Mouse (Mus musculus) embryonic facial prominence, embryonic 12.5 days (tissue): ENCODE data around the gene Rgs6. TPM values are rescaled to one million over a fixed set of nuclear protein-coding genes. Genes with fewer than 3 reads are reported as not detected.

ENCODE experiments used
- ATAC-seq: fragments of 200-750 bp; cut with Nextera tagmentation; 2 replicates; pipeline ENCODE4 v1.8.0; 2017; ENCODE audit not compliant: insufficient number of reproducible peaks, insufficient read depth, low FRiP score, low TSS enrichment
- H3K27ac ChIP-seq: fragments of 300-500 bp; sonication (generic); 2 replicates; pipeline ENCODE4 v1.5.1; 2016; ENCODE audit warnings: mild to moderate bottlenecking
- H3K27me3 ChIP-seq: fragments of 300-500 bp; sonication (generic); 2 replicates; pipeline ENCODE4 v1.6.1; 2016; ENCODE audit warnings: mild to moderate bottlenecking, moderate library complexity
- H3K36me3 ChIP-seq: fragments of 300-500 bp; sonication (generic); 2 replicates; pipeline ENCODE4 v1.6.1; 2016; ENCODE audit warnings: mild to moderate bottlenecking
- H3K4me1 ChIP-seq: fragments of 300-500 bp; sonication (generic); 2 replicates; pipeline ENCODE4 v1.6.1; 2016
- H3K4me2 ChIP-seq: fragments of 300-500 bp; sonication (generic); replicated peaks from 2 replicates; pipeline ENCODE4 v1.6.1; 2016; ENCODE audit warnings: mild to moderate bottlenecking, moderate library complexity
- H3K4me3 ChIP-seq: fragments of 300-500 bp; sonication (generic); 2 replicates; pipeline ENCODE4 v1.5.1; 2016; ENCODE audit warnings: mild to moderate bottlenecking
- H3K9ac ChIP-seq: fragments of 300-500 bp; sonication (generic); 2 replicates; pipeline ENCODE4 v1.6.1; 2016; ENCODE audit warnings: mild to moderate bottlenecking, moderate library complexity
- H3K9me3 ChIP-seq: fragments of 300-500 bp; sonication (generic); 2 replicates; pipeline ENCODE4 v1.6.1; 2016; ENCODE audit warnings: mild to moderate bottlenecking, moderate library complexity
- WGBS: fragments of 180-500 bp; shearing (Covaris S2); methylation state at CpG from one replicate; pipeline ENCODE4 v1.1.7; 2016; 5-methylcytosine and 5-hydroxymethylcytosine counted together
- polyA plus RNA-seq: library from polyadenylated mRNA; unstranded; fragments of >200 nt; fragmentation: Nextera tagmentation; extraction: Ambion mirVana; gene quantifications from 2 replicates; pipeline ENCODE4 v1.2.1, GENCODE M21; 2016

The Rgs6 gene
- polyA plus RNA-seq, 1 experiment from 2014 or later = 3.7 TPM

- H3K4me2 ChIP-seq = no peak overlapping the region
- H3K4me3 ChIP-seq = no peak overlapping the region
- WGBS = 74% methylated on average over 7 of the region's 7 CpGs
- H3K9me3 ChIP-seq = no peaks in the 10 kb centered on the region
- no peak for ATAC-seq
- H3K9ac ChIP-seq = no peak overlapping the region
- no peaks in the 10 kb centered on the region for H3K36me3 ChIP-seq
- no peaks in the 10 kb centered on the region for H3K27me3 ChIP-seq
- no peak overlapping the region for H3K27ac ChIP-seq
- H3K4me1 ChIP-seq = no peaks in the 10 kb centered on the region
Observed at GRCm38 (mm10) chr12:82664598-82664997, 76.5 kb downstream of the Rgs6 start.

GRCm38 (mm10) chr12:82667441-82667840, 79.3 kb downstream of the Rgs6 start:
- H3K9ac ChIP-seq = no peak overlapping the region
- 86% methylated on average over 3 of the region's 3 CpGs for WGBS
- H3K36me3 ChIP-seq = no peaks in the 10 kb centered on the region
- H3K4me1 ChIP-seq = no peaks in the 10 kb centered on the region
- no peaks in the 10 kb centered on the region for H3K9me3 ChIP-seq
- H3K27ac ChIP-seq = no peak overlapping the region
- no peaks in the 10 kb centered on the region for H3K27me3 ChIP-seq
- no peak for ATAC-seq
- no peak overlapping the region for H3K4me3 ChIP-seq
- no peak overlapping the region for H3K4me2 ChIP-seq

- 85% methylated on average over 4 of the region's 4 CpGs for WGBS
- Histone ChIP-seq H3K27me3 (no peaks in the 10 kb centered on the region), H3K4me3 (no peak overlapping the region), H3K4me2 (no peak overlapping the region), H3K4me1 (0 out of 2 replicates have a peak, but pooled peaks cover 3% of the 10 kb centered on the region), H3K27ac (no peak overlapping the region), H3K9ac (no peak overlapping the region), H3K9me3 (no peaks in the 10 kb centered on the region), H3K36me3 (no peaks in the 10 kb centered on the region)
- ATAC-seq = no peak
Observed at GRCm38 (mm10) chr12:82670201-82670737, 82.2 kb downstream of the Rgs6 start.

- H3K9ac ChIP-seq = no peak overlapping the region
- no peaks in the 10 kb centered on the region for H3K27me3 ChIP-seq
- H3K4me2 ChIP-seq = no peak overlapping the region
- no peak for ATAC-seq
- 90% methylated on average over 5 of the region's 5 CpGs for WGBS
- no peak overlapping the region for H3K27ac ChIP-seq
- H3K4me3 ChIP-seq = no peak overlapping the region
- H3K9me3 ChIP-seq = no peaks in the 10 kb centered on the region
- no peaks in the 10 kb centered on the region for H3K36me3 ChIP-seq
- H3K4me1 ChIP-seq = 0 out of 2 replicates have a peak, but pooled peaks cover 3% of the 10 kb centered on the region
Observed at GRCm38 (mm10) chr12:82671591-82671990, 83.5 kb downstream of the Rgs6 start.

- Histone ChIP-seq H3K36me3 (no peaks in the 10 kb centered on the region), H3K27ac (no peak overlapping the region), H3K9me3 (no peaks in the 10 kb centered on the region), H3K27me3 (no peaks in the 10 kb centered on the region), H3K9ac (no peak overlapping the region), H3K4me1 (0 out of 2 replicates have a peak, but pooled peaks cover 3% of the 10 kb centered on the region), H3K4me2 (no peak overlapping the region), H3K4me3 (no peak overlapping the region)
- 47% methylated on average over 4 of the region's 4 CpGs for WGBS
- ATAC-seq = no peak
Observed at GRCm38 (mm10) chr12:82675137-82675536, 87.0 kb downstream of the Rgs6 start.

- Histone ChIP-seq H3K9me3 (no peaks in the 10 kb centered on the region), H3K36me3 (no peaks in the 10 kb centered on the region), H3K27me3 (no peaks in the 10 kb centered on the region), H3K27ac (no peak overlapping the region), H3K4me3 (no peak overlapping the region), H3K4me2 (no peak overlapping the region), H3K9ac (no peak overlapping the region), H3K4me1 (no peaks in the 10 kb centered on the region)
- WGBS = 96% methylated on average over 2 of the region's 2 CpGs
- no peak for ATAC-seq
Observed at GRCm38 (mm10) chr12:82687015-82687414, 98.9 kb downstream of the Rgs6 start.

GRCm38 (mm10) chr12:82698886-82699527, 110.9 kb downstream of the Rgs6 start:
- Histone ChIP-seq H3K4me1 (0 out of 2 replicates have a peak, but pooled peaks cover 5% of the 10 kb centered on the region), H3K4me3 (no peak overlapping the region), H3K9me3 (no peaks in the 10 kb centered on the region), H3K9ac (no peak overlapping the region), H3K27ac (no peak overlapping the region), H3K27me3 (no peaks in the 10 kb centered on the region), H3K4me2 (no peak overlapping the region), H3K36me3 (no peaks in the 10 kb centered on the region)
- WGBS = 81% methylated on average over 12 of the region's 12 CpGs
- ATAC-seq = no peak

GRCm38 (mm10) chr12:82699528-82699905, 111.4 kb downstream of the Rgs6 start:
- 85% methylated on average over 3 of the region's 3 CpGs for WGBS
- H3K4me1 ChIP-seq = 0 out of 2 replicates have a peak, but pooled peaks cover 5% of the 10 kb centered on the region
- H3K36me3 ChIP-seq = no peaks in the 10 kb centered on the region
- H3K9me3 ChIP-seq = no peaks in the 10 kb centered on the region
- no peak overlapping the region for H3K9ac ChIP-seq
- H3K27ac ChIP-seq = no peak overlapping the region
- ATAC-seq = no peak
- no peaks in the 10 kb centered on the region for H3K27me3 ChIP-seq
- H3K4me2 ChIP-seq = no peak overlapping the region
- H3K4me3 ChIP-seq = no peak overlapping the region

GRCm38 (mm10) chr12:82700241-82700640, 112.1 kb downstream of the Rgs6 start:
- Histone ChIP-seq H3K9me3 (no peaks in the 10 kb centered on the region), H3K4me3 (no peak overlapping the region), H3K9ac (no peak overlapping the region), H3K27ac (no peak overlapping the region), H3K4me1 (0 out of 2 replicates have a peak, but pooled peaks cover 5% of the 10 kb centered on the region), H3K36me3 (no peaks in the 10 kb centered on the region), H3K27me3 (no peaks in the 10 kb centered on the region), H3K4me2 (no peak overlapping the region)
- ATAC-seq = no peak
- 63% methylated on average over 10 of the region's 10 CpGs for WGBS

- Histone ChIP-seq H3K4me1 (0 out of 2 replicates have a peak, but pooled peaks cover 5% of the 10 kb centered on the region), H3K9me3 (no peaks in the 10 kb centered on the region), H3K27ac (no peak overlapping the region), H3K4me2 (no peak overlapping the region), H3K27me3 (no peaks in the 10 kb centered on the region), H3K9ac (no peak overlapping the region), H3K4me3 (no peak overlapping the region), H3K36me3 (no peaks in the 10 kb centered on the region)
- no peak for ATAC-seq
- 54% methylated on average over 5 of the region's 5 CpGs for WGBS
Observed at GRCm38 (mm10) chr12:82700840-82701239, 112.7 kb downstream of the Rgs6 start.

- Histone ChIP-seq H3K27ac (no peak overlapping the region), H3K4me1 (0 out of 2 replicates have a peak, but pooled peaks cover 5% of the 10 kb centered on the region), H3K27me3 (no peaks in the 10 kb centered on the region), H3K4me3 (no peak overlapping the region), H3K9me3 (no peaks in the 10 kb centered on the region), H3K9ac (no peak overlapping the region), H3K4me2 (no peak overlapping the region), H3K36me3 (no peaks in the 10 kb centered on the region)
- 80% methylated on average over 7 of the region's 7 CpGs for WGBS
- ATAC-seq = no peak
Observed at GRCm38 (mm10) chr12:82701359-82701758, 113.3 kb downstream of the Rgs6 start.

- Histone ChIP-seq H3K4me3 (no peak overlapping the region), H3K27ac (no peak overlapping the region), H3K9me3 (no peaks in the 10 kb centered on the region), H3K4me2 (no peak overlapping the region), H3K27me3 (no peaks in the 10 kb centered on the region), H3K4me1 (no peaks in the 10 kb centered on the region), H3K9ac (no peak overlapping the region), H3K36me3 (no peaks in the 10 kb centered on the region)
- no peak for ATAC-seq
Observed at GRCm38 (mm10) chr12:82710376-82710775, 122.3 kb downstream of the Rgs6 start.
